Mouse (Mus musculus) liver, embryonic 14.5 days (tissue): ENCODE data around the gene Olfr69. TPM values are rescaled to one million over a fixed set of nuclear protein-coding genes. Genes with fewer than 3 reads are reported as not detected.

Experiments used
- ATAC-seq: fragments of 200-750 bp; cut with Nextera tagmentation; 2 replicates; pipeline ENCODE4 v1.8.0; 2017; ENCODE audit warnings: moderate number of reproducible peaks, mild to moderate bottlenecking, moderate library complexity; ENCODE audit not compliant: insufficient read depth
- DNase-seq, 3 experiments: peaks; one replicate each; pipeline ENCODE4 v3.0.0-alpha.2; 2012 to 2013; ENCODE audit warnings: low read depth in 3 of 3, low spot score in 3 of 3
- H3K27ac ChIP-seq: fragments of 300-500 bp; sonication (generic); 2 replicates; pipeline ENCODE4 v1.5.1; 2014; ENCODE audit warnings: moderate library complexity, mild to moderate bottlenecking, control low read depth, inconsistent platforms
- H3K27me3 ChIP-seq: fragments of 300-500 bp; sonication (generic); 2 replicates; pipeline ENCODE4 v1.6.1; 2014; ENCODE audit warnings: mild to moderate bottlenecking, low read length, moderate library complexity; ENCODE audit not compliant: control insufficient read depth, insufficient read depth
- H3K36me3 ChIP-seq: fragments of 300-500 bp; sonication (generic); replicated peaks from 2 replicates; pipeline ENCODE4 v1.6.1; 2014; ENCODE audit warnings: low read depth; ENCODE audit not compliant: control insufficient read depth, insufficient read depth
- H3K4me1 ChIP-seq, 2 experiments: fragments of 200-500 bp in 1 of 2; fragments of 300-500 bp in 1 of 2; sonication (generic) in 1 of 2; replicated peaks; 2 replicates each; pipeline ENCODE4 v1.6.1; 2012 to 2014; ENCODE audit warnings: antibody characterized with exemption in 1 of 2, inconsistent platforms in 1 of 2, low read length in 1 of 2; ENCODE audit not compliant: control insufficient read depth in 2 of 2, insufficient read depth in 2 of 2
- H3K4me2 ChIP-seq: fragments of 300-500 bp; sonication (generic); 2 replicates; pipeline ENCODE4 v1.6.1; 2014; ENCODE audit warnings: low read depth, mild to moderate bottlenecking, control low read depth, moderate library complexity
- H3K4me3 ChIP-seq, 2 experiments: fragments of 200-500 bp in 1 of 2; fragments of 300-500 bp in 1 of 2; sonication (generic) in 1 of 2; 2 replicates each; pipeline ENCODE4 v1.5.1; 2012 to 2014; ENCODE audit warnings: low read depth in 2 of 2, low read length in 2 of 2, mild to moderate bottlenecking in 2 of 2, control low read depth in 1 of 2, inconsistent platforms in 1 of 2, moderate library complexity in 1 of 2; ENCODE audit not compliant: insufficient read depth in 1 of 2
- H3K9ac ChIP-seq: fragments of 300-500 bp; sonication (generic); replicated peaks from 2 replicates; pipeline ENCODE4 v1.6.1; 2014; ENCODE audit warnings: mild to moderate bottlenecking, control low read depth, moderate library complexity
- H3K9me3 ChIP-seq: fragments of 300-500 bp; sonication (generic); 2 replicates; pipeline ENCODE4 v1.6.1; 2016; ENCODE audit warnings: low read length, mixed read lengths; ENCODE audit not compliant: control insufficient read depth
- CTCF ChIP-seq: IDR thresholded peaks from 2 replicates; pipeline ENCODE4 v1.5.1; 2016; ENCODE audit warnings: antibody characterized with exemption, low read depth, control low read depth
- EP300 ChIP-seq: IDR thresholded peaks from 2 replicates; pipeline ENCODE4 v1.6.1; 2016; ENCODE audit warnings: antibody characterized with exemption, low read depth
- WGBS: fragments of 180-500 bp; shearing (Covaris S2); extraction: QIAGEN DNeasy Blood & Tissue Kit; methylation state at CpG from one replicate; pipeline ENCODE4 v1.1.7; 2014; ENCODE audit not compliant: insufficient replicate concordance; 5-methylcytosine and 5-hydroxymethylcytosine counted together
- polyA plus RNA-seq, 2 experiments: library from polyadenylated mRNA; depleted of rRNA in 1 of 2; stranded (reverse) in 1 of 2; unstranded in 1 of 2; fragments of >200 nt; fragmentation: Nextera tagmentation in 1 of 2; extraction: Ambion mirVana in 1 of 2; gene quantifications; 2 replicates each; pipeline versions ENCODE4 v1.2.1 to v1.2.3; 2012 to 2014

The Olfr69 gene
- polyA plus RNA-seq, 2 experiments, result not detected

- Histone ChIP-seq H3K27me3 (no peaks in the 10 kb centered on the region), H3K9ac (peak overlapping the region; percentile 66), H3K9me3 (no peaks in the 10 kb centered on the region), H3K36me3 (no peaks in the 10 kb centered on the region; the same call in 1 of the 2 replicates), H3K4me1 (peaks cover 20 to 30% of the 10 kb centered on the region in 2 experiments), H3K27ac (peak overlapping the region; percentile 94), H3K4me3 (peak overlapping the region; percentile 34 to 52), H3K4me2 (peak overlapping the region; percentile 50)
- DNase-seq (peak; percentile 81 to 89 (median 88)), ATAC-seq (peak; percentile 49)
- TF ChIP-seq EP300 (peak; percentile 83), CTCF (no peak)
- WGBS, result 12% methylated on average over 1 of the region's 1 CpGs
Measured at GRCm38 (mm10) chr7:103811223-103811845, 39.9 kb upstream of the Olfr69 start.

- Histone ChIP-seq H3K4me1 (peaks cover 20 to 30% of the 10 kb centered on the region in 2 experiments), H3K9ac (peak overlapping the region; percentile 18; the same call in 1 of the 2 replicates), H3K27me3 (no peaks in the 10 kb centered on the region), H3K27ac (peak overlapping the region; percentile 94), H3K4me3 (peak overlapping the region; percentile 32 to 34; a peak in 3 of 4 replicates), H3K9me3 (no peaks in the 10 kb centered on the region), H3K36me3 (no peaks in the 10 kb centered on the region; the same call in 1 of the 2 replicates), H3K4me2 (peak overlapping the region; percentile 50)
- TF ChIP-seq CTCF (no peak), EP300 (no peak; the same call in none of the 2 replicates)
- DNase-seq, result peak in 2 of 3 experiments; percentile 68 to 72
- peak; percentile 19 for ATAC-seq
- 28% methylated on average over 3 of the region's 3 CpGs for whole genome bisulfite sequencing
Measured at GRCm38 (mm10) chr7:103810746-103811145, 39.4 kb upstream of the Olfr69 start.

GRCm38 (mm10) chr7:103810296-103810695 is 38.9 kb upstream of the Olfr69 start:
- Histone ChIP-seq H3K27ac (peak overlapping the region; percentile 94), H3K27me3 (no peaks in the 10 kb centered on the region), H3K4me1 (peaks cover 18 to 27% of the 10 kb centered on the region in 2 experiments), H3K9me3 (no peaks in the 10 kb centered on the region), H3K36me3 (no peaks in the 10 kb centered on the region; the same call in 1 of the 2 replicates), H3K4me3 (peak overlapping the region in 1 of 2 experiments; percentile 32; a peak in 2 of 4 replicates), H3K4me2 (peak overlapping the region; percentile 50), H3K9ac (peak overlapping the region; percentile 36)
- peak; percentile 4; the same call in 1 of the 2 replicates for ATAC-seq
- peak in 1 of 3 experiments; percentile 68 for DNase-seq
- TF ChIP-seq CTCF, result no peak
- TF ChIP-seq EP300, result peak; percentile 47; the same call in 1 of the 2 replicates
- WGBS, result 29% methylated on average over 1 of the region's 1 CpGs

GRCm38 (mm10) chr7:103809801-103810155 is 38.4 kb upstream of the Olfr69 start:
- ATAC-seq, result no peak
- Histone ChIP-seq H3K4me2 (peak overlapping the region; percentile 50), H3K9ac (peak overlapping the region; percentile 36), H3K9me3 (no peaks in the 10 kb centered on the region), H3K27me3 (no peaks in the 10 kb centered on the region), H3K27ac (peak overlapping the region; percentile 94), H3K4me1 (peaks cover 18 to 24% of the 10 kb centered on the region in 2 experiments), H3K4me3 (peak overlapping the region; percentile 17 to 32; a peak in 2 of 4 replicates), H3K36me3 (no peaks in the 10 kb centered on the region; the same call in 1 of the 2 replicates)
- DNase-seq, result no peak
- WGBS, result 6% methylated on average over 1 of the region's 1 CpGs
- TF ChIP-seq CTCF (no peak), EP300 (no peak)
